Mouse (Mus musculus): ENCODE data around the gene Xrcc5. TPM values are rescaled to one million over a fixed set of nuclear protein-coding genes. Genes with fewer than 3 reads are reported as not detected.

Xrcc5 gene
- polyA plus RNA-seq, 1 experiment from 2014 or later = 31.2 TPM

DNA sequence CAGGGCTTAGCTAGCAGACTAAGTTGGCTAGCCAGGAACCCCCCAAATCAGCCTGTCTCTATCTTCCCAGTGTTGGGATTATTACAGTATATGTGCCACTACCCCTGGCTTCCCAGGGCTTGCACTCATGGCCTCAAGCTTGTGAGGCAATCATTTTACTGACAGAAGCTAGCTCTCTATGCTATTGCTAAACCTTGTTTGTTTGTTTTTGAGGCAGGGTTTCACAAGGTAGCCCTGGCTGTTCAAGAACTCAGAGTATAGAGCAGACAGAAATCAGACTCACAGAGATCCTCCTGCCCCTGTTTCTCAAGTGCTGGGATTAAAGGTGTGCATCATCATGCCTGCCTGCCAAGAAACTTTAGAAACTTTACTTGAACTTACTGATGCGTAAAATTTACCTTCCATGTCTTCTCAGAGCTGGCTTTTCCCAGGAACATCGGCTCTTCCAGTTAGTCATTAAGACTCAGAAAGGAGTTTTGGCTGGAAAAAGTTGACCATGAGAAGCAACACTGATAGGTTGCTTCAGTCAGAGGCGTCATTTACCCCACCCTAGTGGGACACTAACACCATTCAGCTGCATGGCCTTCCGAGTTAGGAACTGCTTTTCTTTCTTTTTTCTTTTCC is 18.6 kb upstream of the Xrcc5 start:
- DNase-seq (ENCODE audit: low spot score) = no peak
- H3K27me3 ChIP-seq (replicated peaks; ENCODE audit: control insufficient read depth, insufficient read depth, low read length) = no peaks in the 10 kb centered on the region
- H3K27ac ChIP-seq (replicated peaks; ENCODE audit: low read depth, low read length) = no peak overlapping the region
- no peak overlapping the region for H3K9ac ChIP-seq (ENCODE audit: low read depth, low read length)
- no peaks in the 10 kb centered on the region for H3K9me3 ChIP-seq (ENCODE audit: control insufficient read depth, low read length)
- no peaks in the 10 kb centered on the region for H3K36me3 ChIP-seq (ENCODE audit: control insufficient read depth, insufficient read depth, low read length)
- no peak for ATAC-seq (ENCODE audit: low read depth)
- no peak overlapping the region for H3K4me3 ChIP-seq (ENCODE audit: low read depth, low read length)
- H3K4me1 ChIP-seq (ENCODE audit: control insufficient read depth, insufficient read depth, low read length) = no peaks in the 10 kb centered on the region
- no peak overlapping the region for H3K4me2 ChIP-seq (ENCODE audit: low read depth, low read length)
- WGBS = 80% methylated on average over 4 of the region's 4 CpGs

GRCm38 (mm10) chr1:72290896-72291295 is 16.3 kb upstream of the Xrcc5 start:
- Histone ChIP-seq H3K27me3 (replicated peaks; ENCODE audit: control insufficient read depth, insufficient read depth, low read length) (no peaks in the 10 kb centered on the region), H3K9ac (ENCODE audit: low read depth, low read length) (no peak overlapping the region), H3K36me3 (ENCODE audit: control insufficient read depth, insufficient read depth, low read length) (no peaks in the 10 kb centered on the region), H3K4me1 (ENCODE audit: control insufficient read depth, insufficient read depth, low read length) (no peaks in the 10 kb centered on the region), H3K27ac (replicated peaks; ENCODE audit: low read depth, low read length) (no peak overlapping the region), H3K4me2 (ENCODE audit: low read depth, low read length) (no peak overlapping the region), H3K9me3 (ENCODE audit: control insufficient read depth, low read length) (no peaks in the 10 kb centered on the region), H3K4me3 (ENCODE audit: low read depth, low read length) (no peak overlapping the region)
- ATAC-seq (ENCODE audit: low read depth) (no peak), DNase-seq (ENCODE audit: low spot score) (no peak)
- 90% methylated on average over 4 of the region's 4 CpGs for WGBS

- Histone ChIP-seq H3K36me3 (ENCODE audit: control insufficient read depth, insufficient read depth, low read length) (no peaks in the 10 kb centered on the region), H3K4me3 (ENCODE audit: low read depth, low read length) (no peak overlapping the region), H3K4me1 (ENCODE audit: control insufficient read depth, insufficient read depth, low read length) (no peaks in the 10 kb centered on the region), H3K27me3 (replicated peaks; ENCODE audit: control insufficient read depth, insufficient read depth, low read length) (no peaks in the 10 kb centered on the region), H3K9me3 (ENCODE audit: control insufficient read depth, low read length) (no peaks in the 10 kb centered on the region), H3K27ac (replicated peaks; ENCODE audit: low read depth, low read length) (no peak overlapping the region), H3K9ac (ENCODE audit: low read depth, low read length) (no peak overlapping the region), H3K4me2 (ENCODE audit: low read depth, low read length) (no peak overlapping the region)
- ATAC-seq (ENCODE audit: low read depth) (no peak), DNase-seq (ENCODE audit: low spot score) (no peak)
- 91% methylated on average over 4 of the region's 4 CpGs for WGBS
Measured at GRCm38 (mm10) chr1:72291421-72291820, 15.8 kb upstream of the Xrcc5 start.

- 80% methylated on average over 2 of the region's 2 CpGs for WGBS
- DNase-seq (ENCODE audit: low spot score) (no peak), ATAC-seq (ENCODE audit: low read depth) (no peak)
- H3K27me3 ChIP-seq (replicated peaks; ENCODE audit: control insufficient read depth, insufficient read depth, low read length) = no peaks in the 10 kb centered on the region
- H3K4me1 ChIP-seq (ENCODE audit: control insufficient read depth, insufficient read depth, low read length) = no peaks in the 10 kb centered on the region
- H3K4me3 ChIP-seq (ENCODE audit: low read depth, low read length) = no peak overlapping the region
- H3K9ac ChIP-seq (ENCODE audit: low read depth, low read length) = no peak overlapping the region
- no peak overlapping the region for H3K27ac ChIP-seq (replicated peaks; ENCODE audit: low read depth, low read length)
- H3K4me2 ChIP-seq (ENCODE audit: low read depth, low read length) = no peak overlapping the region
- H3K36me3 ChIP-seq (ENCODE audit: control insufficient read depth, insufficient read depth, low read length) = no peaks in the 10 kb centered on the region
- no peaks in the 10 kb centered on the region for H3K9me3 ChIP-seq (ENCODE audit: control insufficient read depth, low read length)
Measured at GRCm38 (mm10) chr1:72291925-72292324, 15.3 kb upstream of the Xrcc5 start.

- Histone ChIP-seq H3K9me3 (ENCODE audit: control insufficient read depth, low read length) (no peaks in the 10 kb centered on the region), H3K4me1 (ENCODE audit: control insufficient read depth, insufficient read depth, low read length) (no peaks in the 10 kb centered on the region), H3K9ac (ENCODE audit: low read depth, low read length) (no peak overlapping the region), H3K4me2 (ENCODE audit: low read depth, low read length) (no peak overlapping the region), H3K36me3 (ENCODE audit: control insufficient read depth, insufficient read depth, low read length) (no peaks in the 10 kb centered on the region), H3K27me3 (replicated peaks; ENCODE audit: control insufficient read depth, insufficient read depth, low read length) (no peaks in the 10 kb centered on the region), H3K27ac (replicated peaks; ENCODE audit: low read depth, low read length) (no peak overlapping the region), H3K4me3 (ENCODE audit: low read depth, low read length) (no peak overlapping the region)
- WGBS = 69% methylated on average over 4 of the region's 4 CpGs
- DNase-seq (ENCODE audit: low spot score) (no peak), ATAC-seq (ENCODE audit: low read depth) (no peak)
Measured at GRCm38 (mm10) chr1:72293869-72294663, 13.2 kb upstream of the Xrcc5 start.

DNA sequence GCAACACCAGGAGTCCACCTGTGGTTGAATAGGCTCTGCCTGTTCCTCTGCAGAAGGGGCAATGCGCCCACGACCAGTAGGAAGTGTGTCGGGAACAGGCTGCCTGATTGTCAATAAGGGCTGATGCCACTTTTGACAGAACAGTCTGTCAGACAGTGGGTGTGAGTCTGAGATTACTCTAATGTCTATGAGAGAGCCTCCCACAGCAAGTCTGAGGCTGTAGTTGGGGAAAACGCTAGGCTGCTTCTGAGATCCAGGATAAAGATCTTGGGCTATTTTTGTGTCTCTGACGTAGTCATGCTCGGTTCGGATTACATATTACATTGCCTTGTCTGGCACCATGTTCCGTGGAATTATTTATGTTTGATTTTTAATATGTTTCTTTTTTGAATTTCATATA is 11.5 kb upstream of the Xrcc5 start:
- no peaks in the 10 kb centered on the region for H3K36me3 ChIP-seq (ENCODE audit: control insufficient read depth, insufficient read depth, low read length)
- DNase-seq (ENCODE audit: low spot score) = no peak
- no peak overlapping the region for H3K4me2 ChIP-seq (ENCODE audit: low read depth, low read length)
- H3K9me3 ChIP-seq (ENCODE audit: control insufficient read depth, low read length) = no peaks in the 10 kb centered on the region
- H3K4me3 ChIP-seq (ENCODE audit: low read depth, low read length) = no peak overlapping the region
- no peak overlapping the region for H3K27ac ChIP-seq (replicated peaks; ENCODE audit: low read depth, low read length)
- H3K27me3 ChIP-seq (replicated peaks; ENCODE audit: control insufficient read depth, insufficient read depth, low read length) = no peaks in the 10 kb centered on the region
- ATAC-seq (ENCODE audit: low read depth) = no peak
- no peak overlapping the region for H3K9ac ChIP-seq (ENCODE audit: low read depth, low read length)
- no peaks in the 10 kb centered on the region for H3K4me1 ChIP-seq (ENCODE audit: control insufficient read depth, insufficient read depth, low read length)
- 78% methylated on average over 8 of the region's 8 CpGs for WGBS

DNA sequence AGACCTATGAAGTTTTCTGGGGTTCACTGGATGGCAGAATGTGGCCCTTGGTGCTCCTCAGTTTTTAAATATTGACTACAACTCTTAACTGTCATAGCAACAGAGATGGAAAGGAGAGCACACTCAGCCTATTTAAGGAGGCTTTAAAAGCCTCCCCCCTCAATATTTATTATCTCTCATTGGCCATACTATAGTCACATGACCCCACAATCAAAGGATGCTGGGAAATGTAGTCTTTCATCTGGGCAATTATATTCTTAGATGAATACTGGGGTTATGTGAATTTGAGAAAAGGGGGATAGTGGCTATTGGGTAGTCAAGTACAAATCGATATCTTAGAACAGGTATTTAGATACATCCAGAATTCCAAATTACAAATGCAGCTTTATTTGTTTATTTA is 5.4 kb upstream of the Xrcc5 start:
- Histone ChIP-seq H3K27me3 (replicated peaks; ENCODE audit: control insufficient read depth, insufficient read depth, low read length) (no peaks in the 10 kb centered on the region), H3K9ac (ENCODE audit: low read depth, low read length) (no peak overlapping the region), H3K36me3 (ENCODE audit: control insufficient read depth, insufficient read depth, low read length) (no peaks in the 10 kb centered on the region), H3K27ac (replicated peaks; ENCODE audit: low read depth, low read length) (no peak overlapping the region), H3K4me1 (ENCODE audit: control insufficient read depth, insufficient read depth, low read length) (peaks cover 3% of the 10 kb centered on the region; the same call in 1 of the 2 replicates), H3K9me3 (ENCODE audit: control insufficient read depth, low read length) (no peaks in the 10 kb centered on the region), H3K4me3 (ENCODE audit: low read depth, low read length) (no peak overlapping the region), H3K4me2 (ENCODE audit: low read depth, low read length) (no peak overlapping the region)
- WGBS = 86% methylated on average over 1 of the region's 1 CpGs
- ATAC-seq (ENCODE audit: low read depth) (no peak), DNase-seq (ENCODE audit: low spot score) (no peak)

- peak overlapping the region; percentile 57 for H3K4me2 ChIP-seq (ENCODE audit: low read depth, low read length)
- no peak overlapping the region for H3K27ac ChIP-seq (replicated peaks; ENCODE audit: low read depth, low read length)
- H3K4me3 ChIP-seq (ENCODE audit: low read depth, low read length) = peak overlapping the region; percentile 59
- WGBS = 60% methylated on average over 3 of the region's 3 CpGs
- DNase-seq (ENCODE audit: low spot score) (no peak), ATAC-seq (ENCODE audit: low read depth) (no peak)
- no peaks in the 10 kb centered on the region for H3K9me3 ChIP-seq (ENCODE audit: control insufficient read depth, low read length)
- 0 out of 2 replicates have a peak, but pooled peaks cover 3% of the 10 kb centered on the region for H3K36me3 ChIP-seq (ENCODE audit: control insufficient read depth, insufficient read depth, low read length)
- peaks cover 23% of the 10 kb centered on the region for H3K4me1 ChIP-seq (ENCODE audit: control insufficient read depth, insufficient read depth, low read length)
- H3K27me3 ChIP-seq (replicated peaks; ENCODE audit: control insufficient read depth, insufficient read depth, low read length) = no peaks in the 10 kb centered on the region
- no peak overlapping the region for H3K9ac ChIP-seq (ENCODE audit: low read depth, low read length)
Measured at GRCm38 (mm10) chr1:72306241-72306640, 980 bp upstream of the Xrcc5 start.

Measured in embryonic facial prominence, embryonic 14.5 days (tissue).